Mouse (Mus musculus): ENCODE measurements around the gene Pelo.

Pelo gene

DNA sequence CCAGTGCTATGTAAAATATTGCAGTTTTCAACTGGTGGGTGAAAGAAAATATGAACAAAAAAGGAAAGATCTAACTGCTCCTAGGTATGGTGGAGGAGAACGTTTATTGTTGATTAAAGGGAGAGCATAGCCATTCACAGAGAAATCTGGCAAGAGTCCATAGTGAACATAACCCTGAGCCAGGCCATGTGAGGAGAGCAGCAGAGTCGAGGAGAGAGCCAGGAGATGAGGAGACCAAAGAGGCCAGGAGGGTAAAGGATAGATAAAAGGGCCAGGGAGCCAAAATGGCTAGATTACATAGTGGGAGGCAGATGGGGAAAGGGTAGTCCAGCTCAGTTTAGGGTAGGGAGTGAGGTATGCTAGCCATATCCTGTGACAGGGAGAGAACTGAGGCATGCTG is 6.2 kb upstream of the Pelo start:
- no peak for DNase-seq

DNA sequence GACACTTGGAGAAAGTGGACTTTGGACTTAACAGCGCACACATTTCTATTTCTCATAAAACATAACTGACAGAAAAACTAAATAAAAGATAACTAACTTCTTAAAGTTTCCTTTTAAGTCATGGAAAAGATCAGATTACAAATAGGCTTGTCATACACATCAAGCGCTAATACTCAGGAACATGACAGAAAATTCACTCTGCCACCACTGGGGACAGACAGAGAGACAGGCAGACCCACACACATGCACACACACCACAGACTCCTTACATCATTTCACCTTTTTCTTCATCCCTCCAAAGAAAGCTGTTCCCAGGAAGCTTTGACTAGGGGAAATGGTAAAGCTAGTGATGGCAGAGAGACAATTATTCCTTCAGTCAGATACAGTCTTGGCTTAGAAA is 5.4 kb upstream of the Pelo start:
- no peak for DNase-seq

DNA sequence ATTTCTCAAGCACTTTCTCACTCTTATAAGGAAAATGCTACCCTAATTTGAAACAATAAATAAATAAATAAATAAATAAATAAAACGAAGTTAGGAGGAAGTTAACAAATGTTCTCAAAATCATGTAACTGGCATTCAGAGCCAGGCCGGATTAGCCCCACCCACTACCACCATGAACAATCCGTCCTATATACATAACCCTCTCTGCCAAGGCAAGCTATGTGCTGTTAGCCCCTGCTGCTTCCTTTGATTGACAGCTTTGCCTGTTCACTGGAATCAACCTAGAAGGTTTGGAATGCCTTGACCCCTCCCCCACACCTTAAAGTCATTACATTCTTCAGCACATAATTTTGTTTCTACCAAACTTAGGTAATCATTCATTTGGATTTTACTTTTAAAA is 1.5 kb upstream of the Pelo start:
- no peak for DNase-seq

DNA sequence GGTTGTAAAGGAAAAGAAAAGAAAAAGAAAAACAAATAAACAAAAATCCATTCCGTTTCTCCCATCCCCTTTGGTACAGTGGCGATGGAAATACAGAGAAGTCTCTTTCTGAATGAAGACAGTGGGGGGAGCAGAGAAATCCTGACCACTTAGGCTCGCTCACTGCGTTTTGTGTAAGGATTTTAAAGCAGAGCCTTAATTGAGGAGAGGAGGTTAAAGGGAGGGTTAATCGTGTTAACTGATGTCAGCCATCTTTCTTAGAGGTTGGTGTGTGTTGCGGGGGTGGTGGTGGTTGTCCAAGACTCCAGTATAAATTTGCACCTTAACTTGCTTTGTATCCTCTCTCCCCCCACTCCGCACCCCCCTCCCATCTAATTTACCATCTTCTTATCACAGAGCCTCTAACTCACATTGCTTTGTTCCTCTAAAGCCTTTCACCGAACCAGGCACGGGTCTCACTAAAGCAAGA is 1.0 kb upstream of the Pelo start:
- DNase-seq, result no peak

DNA sequence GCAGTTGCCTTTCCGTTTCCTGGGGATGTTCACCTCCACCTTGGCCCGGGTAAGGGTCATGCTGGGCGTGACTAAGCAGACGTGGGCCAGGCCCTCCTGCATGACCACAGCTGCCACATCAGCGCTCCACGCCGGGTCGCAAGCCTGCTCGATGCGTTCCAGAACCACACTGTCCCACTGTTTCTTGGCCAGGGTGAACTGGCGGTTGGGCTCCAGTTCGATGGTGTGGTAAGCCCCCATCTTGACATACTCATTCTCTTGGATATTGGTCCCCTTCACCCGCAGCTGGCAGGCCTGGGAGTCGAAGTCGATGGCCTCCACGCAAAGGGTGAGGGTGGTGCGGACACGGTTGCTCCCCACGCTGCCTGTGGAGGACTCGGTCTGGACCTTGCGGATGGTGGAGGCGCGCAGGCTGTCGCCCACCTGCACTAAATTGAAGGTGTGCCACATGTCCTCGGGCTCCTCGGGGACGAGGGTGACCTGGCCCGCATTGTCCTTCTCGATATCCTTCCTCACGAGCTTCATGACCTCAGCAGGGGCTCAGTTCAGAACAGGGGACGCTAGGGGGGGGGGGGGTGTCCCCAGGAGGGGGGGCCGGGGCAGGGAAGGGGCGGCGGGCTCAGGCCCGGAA is 476 bp downstream of the Pelo start:
- DNase-seq, result peak; percentile 22

DNA sequence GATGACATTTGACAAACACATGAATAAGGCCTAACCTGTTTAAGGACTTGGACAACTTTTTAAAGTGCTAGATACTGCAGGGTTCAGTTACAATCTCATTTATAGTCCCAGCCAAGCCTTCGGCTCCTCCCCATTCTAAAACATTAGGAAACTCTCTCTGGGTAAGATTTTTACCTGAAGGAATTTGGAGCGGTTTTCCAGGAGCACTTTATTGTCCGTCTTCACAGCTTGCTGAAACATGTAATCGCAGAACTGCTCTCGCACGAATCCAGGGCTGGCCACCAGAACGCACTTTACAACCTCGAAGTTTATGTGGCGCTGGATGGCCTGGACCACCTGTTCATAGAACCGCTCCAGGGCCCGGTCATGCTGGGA is 979 bp downstream of the Pelo start:
- no peak for DNase-seq

DNA sequence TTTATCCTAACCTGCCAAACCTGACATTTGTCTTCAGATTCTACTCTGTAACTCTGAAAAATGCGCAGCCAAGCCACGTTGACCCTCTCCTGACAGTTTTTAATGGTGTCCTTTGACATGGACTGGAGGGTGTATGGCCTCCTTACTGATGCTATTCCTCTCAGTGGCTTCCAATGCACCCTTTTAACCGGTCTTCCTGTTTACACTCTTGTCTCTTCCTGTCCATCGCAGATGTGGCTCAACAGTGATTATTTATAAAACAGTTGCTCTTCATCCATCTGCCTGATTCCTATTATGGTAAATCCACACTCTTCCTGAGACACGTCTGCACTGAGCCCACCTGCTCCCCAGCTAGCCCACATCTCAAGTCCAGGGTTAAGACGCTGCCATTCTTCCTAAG is 4.0 kb downstream of the Pelo start:
- DNase-seq, result no peak

DNA sequence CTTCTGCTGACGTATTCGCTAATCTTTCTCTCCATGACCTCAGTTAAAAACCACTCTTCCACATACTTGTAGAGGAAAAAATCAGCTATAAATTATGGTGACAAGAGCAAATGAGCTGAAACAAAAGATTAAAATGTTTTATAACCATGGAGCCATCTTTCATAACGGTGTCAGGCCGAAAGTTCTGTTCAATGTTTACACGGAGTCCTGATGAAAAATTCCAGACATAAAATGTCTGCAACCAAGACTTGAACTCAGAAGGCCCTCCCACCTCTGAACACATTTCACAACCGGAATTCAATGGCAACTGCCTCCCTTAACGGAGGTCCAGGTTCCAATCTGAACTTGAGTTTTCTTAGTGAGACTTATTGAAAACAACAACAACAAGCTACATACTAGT is 7.6 kb downstream of the Pelo start:
- no peak for DNase-seq

DNA sequence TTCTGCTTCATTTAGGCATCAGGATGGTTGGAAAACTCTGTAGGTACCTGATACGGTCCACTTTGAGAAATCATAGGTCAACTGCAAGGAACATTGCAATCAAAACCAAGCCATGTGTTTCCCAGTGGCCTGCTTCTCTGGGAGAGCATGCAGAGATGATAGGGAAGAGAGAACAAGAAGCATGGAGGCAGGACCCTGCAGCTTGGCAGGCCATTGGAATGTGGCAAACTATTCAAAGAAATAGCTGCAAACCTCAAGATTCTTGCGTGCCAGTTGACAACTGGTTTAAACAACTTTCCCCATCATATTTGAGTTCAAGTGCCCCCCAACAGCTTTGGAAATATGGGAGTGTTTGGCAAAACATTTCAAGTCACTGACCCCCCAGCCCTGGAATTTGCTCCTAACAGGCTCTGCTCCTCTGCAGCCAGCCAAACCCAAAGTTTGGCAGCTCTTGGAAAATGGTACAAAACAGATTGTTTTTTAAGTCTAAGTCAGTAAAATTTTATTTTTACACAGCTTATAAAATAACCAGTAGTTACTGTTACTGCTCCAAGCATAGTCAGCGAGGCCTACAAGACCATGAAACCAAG is 9.9 kb downstream of the Pelo start:
- no peak for DNase-seq

DNA sequence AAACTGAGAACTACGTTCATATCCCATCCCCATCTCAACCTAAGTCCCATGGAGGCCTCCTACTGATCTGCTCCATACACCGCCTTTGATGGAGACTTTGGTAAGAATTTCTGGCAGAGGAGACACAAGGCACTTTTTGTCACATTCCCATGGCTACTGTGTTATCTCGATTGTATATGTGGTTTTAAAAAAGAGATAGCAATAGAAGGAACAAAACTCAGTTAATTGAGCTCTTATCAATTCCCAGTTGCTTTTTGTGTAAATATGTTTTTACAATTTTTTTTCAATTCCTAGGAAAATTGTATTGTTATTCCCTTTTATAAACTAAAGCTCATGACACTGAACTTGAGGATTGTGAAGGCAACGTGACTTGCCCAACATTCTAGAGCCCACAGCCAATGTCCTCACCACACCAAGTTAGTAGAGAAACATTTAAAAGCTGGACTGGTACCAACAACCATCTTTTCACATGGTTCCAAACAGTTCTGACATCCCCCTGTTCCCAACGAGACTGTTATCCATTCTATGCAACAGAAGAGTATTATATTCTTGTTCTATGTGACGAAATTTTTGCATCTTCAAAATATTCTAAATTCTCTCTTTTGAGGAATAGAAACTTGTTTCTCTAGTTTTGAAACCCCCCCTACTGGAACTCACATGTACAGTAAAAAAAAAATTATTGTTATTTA is 10.8 kb downstream of the Pelo start:
- DNase-seq, result no peak

DNA sequence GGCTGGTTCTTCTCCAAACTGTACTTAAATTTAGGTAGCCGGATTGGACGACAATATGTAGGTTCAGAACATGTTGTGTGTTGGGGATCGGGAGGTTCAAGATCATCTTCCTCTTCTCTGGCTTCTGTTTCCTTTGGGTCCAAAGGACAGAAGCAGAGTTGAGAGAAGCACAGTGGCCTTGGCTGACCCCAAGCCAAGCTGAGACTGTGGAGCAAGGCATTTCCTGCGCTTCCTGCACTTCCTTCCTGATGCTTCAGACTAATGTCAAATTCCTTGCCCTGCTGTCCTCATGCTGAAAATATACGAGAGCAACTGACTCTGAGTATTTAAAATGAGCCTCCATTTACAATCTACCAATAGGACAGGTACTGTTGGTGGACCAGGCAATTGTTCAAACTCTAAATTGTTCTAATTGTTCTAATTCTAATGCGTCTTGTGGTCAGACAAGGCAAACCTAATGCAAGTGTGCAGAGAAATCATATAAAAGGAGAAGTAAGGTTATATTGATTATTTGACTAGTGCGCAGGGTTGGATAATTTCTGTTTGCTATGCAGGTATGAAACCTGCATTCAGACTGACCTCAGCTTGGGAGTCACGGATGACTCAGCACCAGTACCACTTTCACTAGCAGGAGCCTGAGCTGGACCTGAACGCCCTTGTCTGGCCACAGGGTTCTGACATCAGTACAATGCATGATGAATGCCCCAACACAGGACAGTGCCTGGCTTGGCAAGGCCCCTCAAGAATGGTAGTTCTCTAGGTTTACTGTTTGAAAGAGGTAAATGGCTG is 12.4 kb downstream of the Pelo start:
- no peak for DNase-seq

DNA sequence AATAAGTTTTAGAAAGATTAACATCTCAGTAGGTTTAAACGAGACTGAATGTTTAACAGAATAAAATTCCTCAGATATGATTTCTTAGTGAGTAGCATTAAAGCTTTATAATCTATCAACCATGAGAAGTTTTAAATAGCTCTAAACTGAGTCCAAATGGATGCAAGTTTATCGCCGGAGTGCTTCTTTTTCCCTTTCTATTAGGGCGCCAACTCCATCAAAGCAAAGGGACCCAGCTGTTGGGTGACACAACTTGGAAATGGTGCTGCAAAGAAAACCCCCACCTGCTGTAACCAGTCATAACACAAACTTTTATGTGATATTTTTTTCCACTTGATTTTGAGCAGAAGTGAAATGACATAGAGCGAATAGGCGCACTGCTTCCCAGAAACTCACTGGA is 17.6 kb downstream of the Pelo start:
- no peak for DNase-seq

DNA sequence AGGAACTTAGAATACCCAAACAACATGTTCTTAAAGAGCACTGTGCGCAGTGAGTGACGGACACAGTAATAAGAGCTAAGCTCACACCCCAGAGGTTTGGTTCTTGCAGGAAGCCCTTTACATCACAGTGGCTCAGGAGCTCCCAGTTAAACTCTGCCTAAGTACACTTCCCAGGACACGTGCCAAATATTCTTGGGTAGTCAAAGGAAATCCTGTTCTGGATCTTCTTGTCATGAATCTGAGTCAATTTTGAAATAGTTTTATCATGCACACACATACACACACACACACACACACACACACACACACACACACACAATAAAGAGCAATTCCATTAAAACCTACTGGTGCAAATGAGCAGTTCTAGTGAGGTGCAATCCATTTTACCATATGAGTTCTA is 18.6 kb downstream of the Pelo start:
- DNase-seq, result no peak

DNA sequence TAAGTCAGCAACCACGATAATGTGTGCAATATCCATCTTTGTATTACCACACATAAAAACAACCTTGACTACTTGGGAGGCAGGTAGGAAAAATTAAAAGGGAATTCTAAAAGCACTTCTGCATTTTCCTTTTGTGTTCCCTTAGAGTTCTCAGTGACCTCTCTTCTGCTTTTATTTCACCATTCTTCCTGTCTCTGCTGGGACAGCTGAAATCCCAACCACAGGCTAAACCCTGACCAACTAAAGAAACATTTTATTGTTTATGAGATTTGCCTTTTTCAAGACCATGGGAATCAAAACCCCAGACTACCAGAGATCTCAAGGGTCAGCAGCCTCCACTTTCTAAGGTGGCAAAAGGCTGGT is 22.0 kb downstream of the Pelo start:
- no peak for DNase-seq

DNA sequence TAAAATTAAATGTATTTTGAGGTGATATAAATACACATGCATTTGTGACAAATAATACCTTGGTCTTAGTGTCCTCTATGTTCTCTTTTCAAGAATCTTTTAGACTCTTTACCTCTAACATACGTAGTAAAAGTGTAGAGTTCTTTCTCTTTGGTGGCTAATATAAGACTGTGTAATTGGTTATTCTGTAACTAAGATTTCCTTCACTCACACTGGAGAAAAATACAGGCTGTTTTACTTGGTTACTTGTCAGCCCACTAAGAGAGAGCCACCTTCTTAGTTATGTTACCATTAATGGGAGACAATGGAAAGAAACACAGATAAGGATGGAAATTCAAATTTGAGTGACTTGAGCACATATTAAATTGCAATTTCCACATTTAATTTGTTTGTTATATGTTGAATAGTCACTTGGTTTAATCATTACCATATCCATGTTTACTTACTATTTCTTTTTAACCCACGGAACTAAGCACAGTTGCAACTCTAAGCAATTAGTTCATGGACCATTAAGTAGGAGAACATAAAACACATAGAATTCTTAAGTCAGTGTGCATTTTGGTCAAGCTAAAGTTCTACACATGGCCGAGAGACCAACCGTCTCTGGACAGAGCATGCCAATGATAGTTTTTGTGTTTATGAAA is 22.5 kb downstream of the Pelo start:
- no peak for DNase-seq

DNA sequence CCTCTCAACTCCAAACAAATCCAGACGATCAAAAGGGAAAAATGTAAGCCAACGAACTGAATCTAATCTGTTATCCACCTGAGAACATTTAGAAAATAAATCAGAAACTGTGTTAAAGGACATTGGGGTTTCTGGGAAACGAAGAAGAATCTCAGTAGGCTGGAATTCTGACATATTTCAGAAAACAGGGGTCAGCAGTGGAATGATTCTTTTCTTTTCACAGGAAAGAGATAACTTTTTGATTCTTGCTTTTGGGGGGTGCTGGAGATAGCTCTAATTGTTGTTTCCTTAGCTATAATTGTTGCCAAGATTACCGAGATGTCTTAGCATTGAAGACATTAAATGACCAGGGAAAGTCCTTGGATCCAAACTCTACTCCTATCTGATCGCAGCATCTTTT is 32.4 kb downstream of the Pelo start:
- no peak for DNase-seq

DNA sequence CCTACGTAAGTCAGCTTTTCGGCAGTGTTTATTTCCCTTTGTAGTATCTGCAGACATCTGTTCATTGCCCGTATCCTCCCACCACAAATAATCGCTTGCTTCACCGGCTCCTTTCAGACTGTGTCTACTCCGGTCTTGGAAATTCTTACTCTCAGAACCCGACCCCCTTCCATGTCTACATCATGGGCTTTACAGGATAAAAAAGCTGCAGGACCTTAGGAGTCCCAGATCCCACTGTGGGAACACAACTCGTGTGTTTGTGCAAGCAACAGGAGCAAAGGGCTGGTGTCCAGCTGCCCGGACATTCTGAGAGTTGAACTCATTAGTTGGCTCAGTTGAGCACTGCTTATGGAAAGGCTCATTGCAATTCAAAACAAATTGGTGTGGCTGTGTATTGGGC is 35.2 kb downstream of the Pelo start:
- DNase-seq, result no peak

DNA sequence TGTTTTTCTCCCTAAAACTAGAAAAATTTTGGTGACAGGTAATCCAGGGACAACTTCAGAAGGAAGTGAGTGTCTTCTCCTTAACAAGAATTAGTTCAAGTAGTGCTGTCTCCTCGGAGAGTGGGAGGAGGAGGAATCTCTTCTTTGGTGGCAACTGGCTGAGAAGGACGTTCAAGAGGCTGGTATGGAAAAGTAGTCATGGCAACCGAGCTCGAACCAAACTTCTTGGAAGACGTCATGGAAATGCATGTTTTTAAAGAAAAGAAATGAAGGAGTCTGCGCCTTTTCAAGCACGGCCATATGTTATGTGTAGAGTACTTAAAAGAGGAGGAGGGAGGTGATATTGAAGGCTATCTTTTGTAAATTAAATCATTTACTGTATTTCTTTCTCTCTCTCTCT is 37.4 kb downstream of the Pelo start:
- DNase-seq, result peak; percentile 32

DNA sequence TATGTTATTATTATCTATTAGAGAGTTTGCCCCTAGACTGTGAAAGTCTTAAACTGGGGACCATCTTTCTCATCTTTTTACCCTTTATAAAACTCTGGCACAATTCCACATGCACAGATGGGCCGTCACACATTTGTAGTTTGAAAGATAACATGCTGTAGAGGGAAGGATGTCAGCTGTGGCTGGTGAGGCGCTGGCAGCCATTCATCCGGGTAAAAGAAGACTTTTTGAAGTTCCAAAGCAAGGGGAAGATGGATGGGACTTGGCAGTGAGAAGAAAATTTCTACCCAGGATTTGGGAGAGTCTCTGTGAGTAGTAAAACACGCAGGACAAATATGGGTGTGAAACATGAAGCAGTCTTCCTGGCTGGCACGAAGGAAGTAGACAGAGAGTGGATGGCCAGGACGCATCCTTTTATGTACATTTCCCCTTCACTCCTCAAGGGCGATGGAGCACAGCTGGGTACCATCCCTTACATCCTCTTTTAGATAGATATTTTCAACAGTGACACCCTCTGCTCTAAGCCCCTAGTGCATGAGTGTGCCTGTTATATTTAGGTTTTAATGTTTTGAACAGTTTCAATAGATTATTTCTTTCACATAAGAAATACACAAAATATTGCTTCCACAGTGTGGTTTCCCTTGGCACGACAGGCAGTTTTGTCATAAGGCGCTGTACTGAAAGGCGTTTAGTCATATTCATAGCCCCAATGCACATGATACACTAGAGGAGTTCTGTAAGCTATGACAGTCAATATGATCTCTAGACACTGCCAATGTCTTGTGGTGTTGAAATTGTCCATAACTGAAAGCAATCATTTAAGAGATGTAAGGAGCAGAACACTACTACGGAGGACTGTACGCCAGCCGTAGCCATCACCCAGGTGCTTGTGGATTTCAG is 39.1 kb downstream of the Pelo start:
- no peak for DNase-seq

DNA sequence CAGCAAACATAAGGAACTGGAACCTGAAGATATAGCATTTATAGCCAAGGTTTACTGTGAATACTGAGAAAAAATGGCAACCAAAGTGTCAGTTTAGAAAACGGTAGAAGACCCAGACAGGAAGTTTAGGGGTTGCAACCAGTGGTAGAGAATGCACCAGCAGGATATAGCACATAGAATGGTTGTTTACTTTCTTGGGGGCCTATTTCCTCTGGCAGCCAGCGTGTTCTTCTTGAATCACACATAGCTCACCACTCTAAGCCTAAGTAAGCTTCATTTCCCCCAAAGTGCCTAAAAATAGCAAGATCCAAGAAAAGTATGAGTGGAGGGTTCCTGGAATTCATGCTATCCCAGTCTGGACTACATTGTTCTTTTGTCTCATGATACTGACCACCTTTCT is 47.3 kb downstream of the Pelo start:
- no peak for DNase-seq

Data from right cerebral cortex, postnatal 25 days (tissue).